Mouse (Mus musculus): ENCODE data around the gene Mycbp. TPM values are rescaled to one million over a fixed set of nuclear protein-coding genes. Genes with fewer than 3 reads are reported as not detected.

Gene Mycbp
- polyA plus RNA-seq, 1 experiment from 2014 or later, result 81.0 TPM

GRCm38 (mm10) chr4:123903432-123903831 is 1.2 kb upstream of the Mycbp start:
- Histone ChIP-seq H3K4me3 (ENCODE audit: low read depth, low read length) (no peak overlapping the region), H3K36me3 (ENCODE audit: control insufficient read depth, insufficient read depth, low read length) (peaks cover under 1% of the 10 kb centered on the region; the same call in 1 of the 2 replicates), H3K4me2 (ENCODE audit: low read depth, low read length) (peak overlapping the region; percentile 76; the same call in 1 of the 2 replicates), H3K9ac (ENCODE audit: low read depth, low read length) (no peak overlapping the region), H3K27me3 (replicated peaks; ENCODE audit: control insufficient read depth, insufficient read depth, low read length) (no peaks in the 10 kb centered on the region), H3K27ac (replicated peaks; ENCODE audit: low read depth, low read length) (no peak overlapping the region), H3K4me1 (ENCODE audit: control insufficient read depth, insufficient read depth, low read length) (peaks cover 7% of the 10 kb centered on the region; the same call in 1 of the 2 replicates), H3K9me3 (ENCODE audit: control insufficient read depth, low read length) (no peaks in the 10 kb centered on the region)
- 75% methylated on average over 3 of the region's 3 CpGs for WGBS
- no peak for DNase-seq (ENCODE audit: low spot score)
- no peak for ATAC-seq (ENCODE audit: low read depth)

- Histone ChIP-seq H3K9me3 (ENCODE audit: control insufficient read depth, low read length) (no peaks in the 10 kb centered on the region), H3K27ac (replicated peaks; ENCODE audit: low read depth, low read length) (peak overlapping the region; percentile 83), H3K4me3 (ENCODE audit: low read depth, low read length) (peak overlapping the region; percentile 80), H3K9ac (ENCODE audit: low read depth, low read length) (peak overlapping the region; percentile 85), H3K4me2 (ENCODE audit: low read depth, low read length) (peak overlapping the region; percentile 76), H3K4me1 (ENCODE audit: control insufficient read depth, insufficient read depth, low read length) (peaks cover 7% of the 10 kb centered on the region; the same call in 1 of the 2 replicates), H3K27me3 (replicated peaks; ENCODE audit: control insufficient read depth, insufficient read depth, low read length) (no peaks in the 10 kb centered on the region), H3K36me3 (ENCODE audit: control insufficient read depth, insufficient read depth, low read length) (peaks cover 18% of the 10 kb centered on the region; the same call in 1 of the 2 replicates)
- under 1% methylated on average over 14 of the region's 53 CpGs for WGBS
- DNase-seq (ENCODE audit: low spot score) (peak; percentile 48), ATAC-seq (ENCODE audit: low read depth) (no peak; the same call in 1 of the 2 replicates)
Measured at GRCm38 (mm10) chr4:123905126-123905668, 565 bp downstream of the Mycbp start.

GRCm38 (mm10) chr4:123911503-123911902 is 6.9 kb downstream of the Mycbp start:
- no peak for ATAC-seq (ENCODE audit: low read depth)
- no peak overlapping the region for H3K4me3 ChIP-seq (ENCODE audit: low read depth, low read length)
- 87% methylated on average over 4 of the region's 4 CpGs for WGBS
- H3K4me2 ChIP-seq (ENCODE audit: low read depth, low read length), result no peak overlapping the region
- H3K9me3 ChIP-seq (ENCODE audit: control insufficient read depth, low read length), result no peaks in the 10 kb centered on the region
- peaks cover 45% of the 10 kb centered on the region for H3K36me3 ChIP-seq (ENCODE audit: control insufficient read depth, insufficient read depth, low read length)
- no peak overlapping the region for H3K9ac ChIP-seq (ENCODE audit: low read depth, low read length)
- DNase-seq (ENCODE audit: low spot score), result no peak
- H3K27me3 ChIP-seq (replicated peaks; ENCODE audit: control insufficient read depth, insufficient read depth, low read length), result no peaks in the 10 kb centered on the region
- peaks cover 7% of the 10 kb centered on the region; the same call in 1 of the 2 replicates for H3K4me1 ChIP-seq (ENCODE audit: control insufficient read depth, insufficient read depth, low read length)
- H3K27ac ChIP-seq (replicated peaks; ENCODE audit: low read depth, low read length), result no peak overlapping the region

- H3K4me1 ChIP-seq (ENCODE audit: control insufficient read depth, insufficient read depth, low read length), result peaks cover 10% of the 10 kb centered on the region; the same call in 1 of the 2 replicates
- 71% methylated on average over 2 of the region's 2 CpGs for WGBS
- no peak overlapping the region for H3K9ac ChIP-seq (ENCODE audit: low read depth, low read length)
- H3K27me3 ChIP-seq (replicated peaks; ENCODE audit: control insufficient read depth, insufficient read depth, low read length), result no peaks in the 10 kb centered on the region
- no peak overlapping the region for H3K27ac ChIP-seq (replicated peaks; ENCODE audit: low read depth, low read length)
- no peak for ATAC-seq (ENCODE audit: low read depth)
- no peak for DNase-seq (ENCODE audit: low spot score)
- H3K4me3 ChIP-seq (ENCODE audit: low read depth, low read length), result no peak overlapping the region
- H3K9me3 ChIP-seq (ENCODE audit: control insufficient read depth, low read length), result no peaks in the 10 kb centered on the region
- peaks cover 45% of the 10 kb centered on the region for H3K36me3 ChIP-seq (ENCODE audit: control insufficient read depth, insufficient read depth, low read length)
- no peak overlapping the region for H3K4me2 ChIP-seq (ENCODE audit: low read depth, low read length)
Measured at GRCm38 (mm10) chr4:123912431-123912830, 7.8 kb downstream of the Mycbp start.

- Histone ChIP-seq H3K9ac (ENCODE audit: low read depth, low read length) (peak within 1 kb of the TSS; percentile 95), H3K27me3 (replicated peaks; ENCODE audit: control insufficient read depth, insufficient read depth, low read length) (no peaks in the 10 kb centered on the region), H3K4me2 (ENCODE audit: low read depth, low read length) (peak within 1 kb of the TSS; percentile 81), H3K4me1 (ENCODE audit: control insufficient read depth, insufficient read depth, low read length) (peaks cover 17% of the 10 kb centered on the region; the same call in 1 of the 2 replicates), H3K27ac (replicated peaks; ENCODE audit: low read depth, low read length) (peak within 1 kb of the TSS; percentile 80), H3K4me3 (ENCODE audit: low read depth, low read length) (peak within 1 kb of the TSS; percentile 98), H3K36me3 (ENCODE audit: control insufficient read depth, insufficient read depth, low read length) (peaks cover 36% of the 10 kb centered on the region), H3K9me3 (ENCODE audit: control insufficient read depth, low read length) (no peaks in the 10 kb centered on the region)
- ATAC-seq (ENCODE audit: low read depth) (peak; percentile 98), DNase-seq (ENCODE audit: low spot score) (peak; percentile 99)
- WGBS, result 2% methylated on average over 24 of the region's 49 CpGs
Measured at GRCm38 (mm10) chr4:123916748-123917547, 12.3 kb downstream of the Mycbp start, which contains the start of gene Rragc. TSS of gene Rragc (plus strand) at chr4:123917446.

- Histone ChIP-seq H3K4me1 (ENCODE audit: control insufficient read depth, insufficient read depth, low read length) (peaks cover 17% of the 10 kb centered on the region; the same call in 1 of the 2 replicates), H3K36me3 (ENCODE audit: control insufficient read depth, insufficient read depth, low read length) (peaks cover 36% of the 10 kb centered on the region), H3K27me3 (replicated peaks; ENCODE audit: control insufficient read depth, insufficient read depth, low read length) (no peaks in the 10 kb centered on the region), H3K9me3 (ENCODE audit: control insufficient read depth, low read length) (no peaks in the 10 kb centered on the region), H3K4me3 (ENCODE audit: low read depth, low read length) (peak within 1 kb of the TSS; percentile 98), H3K27ac (replicated peaks; ENCODE audit: low read depth, low read length) (peak within 1 kb of the TSS; percentile 80), H3K4me2 (ENCODE audit: low read depth, low read length) (peak within 1 kb of the TSS; percentile 81), H3K9ac (ENCODE audit: low read depth, low read length) (peak within 1 kb of the TSS; percentile 95)
- no peak; the same call in none of the 2 replicates for ATAC-seq (ENCODE audit: low read depth)
- under 1% methylated on average over 22 of the region's 63 CpGs for WGBS
- DNase-seq (ENCODE audit: low spot score), result peak; percentile 9
Measured at GRCm38 (mm10) chr4:123917548-123918140, 13.0 kb downstream of the Mycbp start, which contains the start of gene 4930535I16Rik. TSS of gene 4930535I16Rik (minus strand) at chr4:123918022.

GRCm38 (mm10) chr4:123918851-123919250 is 14.2 kb downstream of the Mycbp start:
- H3K9ac ChIP-seq (ENCODE audit: low read depth, low read length), result peak overlapping the region; percentile 95
- no peaks in the 10 kb centered on the region for H3K27me3 ChIP-seq (replicated peaks; ENCODE audit: control insufficient read depth, insufficient read depth, low read length)
- no peak for DNase-seq (ENCODE audit: low spot score)
- peaks cover 38% of the 10 kb centered on the region for H3K36me3 ChIP-seq (ENCODE audit: control insufficient read depth, insufficient read depth, low read length)
- no peaks in the 10 kb centered on the region for H3K9me3 ChIP-seq (ENCODE audit: control insufficient read depth, low read length)
- peak overlapping the region; percentile 81 for H3K4me2 ChIP-seq (ENCODE audit: low read depth, low read length)
- WGBS, result 54% methylated on average over 2 of the region's 2 CpGs
- H3K4me3 ChIP-seq (ENCODE audit: low read depth, low read length), result peak overlapping the region; percentile 98
- H3K4me1 ChIP-seq (ENCODE audit: control insufficient read depth, insufficient read depth, low read length), result peaks cover 17% of the 10 kb centered on the region; the same call in 1 of the 2 replicates
- ATAC-seq (ENCODE audit: low read depth), result no peak
- no peak overlapping the region for H3K27ac ChIP-seq (replicated peaks; ENCODE audit: low read depth, low read length)

GRCm38 (mm10) chr4:123921055-123921565 is 16.5 kb downstream of the Mycbp start:
- no peak overlapping the region for H3K4me2 ChIP-seq (ENCODE audit: low read depth, low read length)
- H3K4me1 ChIP-seq (ENCODE audit: control insufficient read depth, insufficient read depth, low read length), result peaks cover 14% of the 10 kb centered on the region; the same call in 1 of the 2 replicates
- ATAC-seq (ENCODE audit: low read depth) (no peak), DNase-seq (ENCODE audit: low spot score) (no peak)
- H3K9ac ChIP-seq (ENCODE audit: low read depth, low read length), result no peak overlapping the region
- no peak overlapping the region for H3K27ac ChIP-seq (replicated peaks; ENCODE audit: low read depth, low read length)
- no peaks in the 10 kb centered on the region for H3K27me3 ChIP-seq (replicated peaks; ENCODE audit: control insufficient read depth, insufficient read depth, low read length)
- no peaks in the 10 kb centered on the region for H3K9me3 ChIP-seq (ENCODE audit: control insufficient read depth, low read length)
- WGBS, result 93% methylated on average over 4 of the region's 4 CpGs
- peaks cover 59% of the 10 kb centered on the region for H3K36me3 ChIP-seq (ENCODE audit: control insufficient read depth, insufficient read depth, low read length)
- no peak overlapping the region for H3K4me3 ChIP-seq (ENCODE audit: low read depth, low read length)

Measured in embryonic facial prominence, embryonic 14.5 days (tissue).